Mouse (Mus musculus) right cerebral cortex, postnatal 10 days (tissue): ENCODE results near the gene Arl8a.
"Not testable (repeated sequence)": the region's sequence is repeated elsewhere in the genome, so short reads cannot be mapped to it uniquely, and the experiment has no call there.

Source experiments
- DNase-seq, 2 experiments: peaks; one replicate each; pipeline ENCODE4 v3.0.0; 2021; ENCODE audit warnings: low spot score in 2 of 2

The Arl8a gene

GRCm38 (mm10) chr1:135169556-135170224, 23.1 kb downstream of the Arl8a start:
- DNase-seq = no peak

- no peak for DNase-seq
These were observed 23.7 kb downstream of the Arl8a start for GRCm38 (mm10) chr1:135170299-135170698.

GRCm38 (mm10) chr1:135171202-135171601, 24.6 kb downstream of the Arl8a start:
- DNase-seq = no peak

DNA sequence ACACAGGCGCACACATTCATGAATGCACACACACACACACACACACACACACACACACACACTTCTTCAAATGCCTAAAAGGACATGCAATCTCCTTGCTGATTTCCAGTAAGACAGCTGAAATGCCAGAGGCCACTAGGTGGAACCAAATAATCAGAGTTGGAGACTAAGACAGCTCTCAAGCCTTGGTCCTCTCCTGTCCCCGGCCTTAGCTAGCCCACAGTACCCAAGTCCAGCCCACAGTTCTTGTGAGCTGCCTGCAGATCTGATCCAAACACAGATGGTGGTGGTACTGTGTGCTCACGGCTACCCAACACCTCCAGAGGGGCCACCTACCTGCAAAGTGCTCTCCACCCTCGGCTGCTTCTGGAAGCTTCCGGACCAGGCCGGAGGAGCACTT, 25.4 kb downstream of the Arl8a start:
- DNase-seq = peak; percentile 81 to 83

- no peak for DNase-seq
These were observed 26.7 kb downstream of the Arl8a start for GRCm38 (mm10) chr1:135173311-135173710.

GRCm38 (mm10) chr1:135175176-135175575, 28.6 kb downstream of the Arl8a start:
- DNase-seq = no peak

GRCm38 (mm10) chr1:135177724-135178123, 31.1 kb downstream of the Arl8a start:
- DNase-seq = no peak

DNA sequence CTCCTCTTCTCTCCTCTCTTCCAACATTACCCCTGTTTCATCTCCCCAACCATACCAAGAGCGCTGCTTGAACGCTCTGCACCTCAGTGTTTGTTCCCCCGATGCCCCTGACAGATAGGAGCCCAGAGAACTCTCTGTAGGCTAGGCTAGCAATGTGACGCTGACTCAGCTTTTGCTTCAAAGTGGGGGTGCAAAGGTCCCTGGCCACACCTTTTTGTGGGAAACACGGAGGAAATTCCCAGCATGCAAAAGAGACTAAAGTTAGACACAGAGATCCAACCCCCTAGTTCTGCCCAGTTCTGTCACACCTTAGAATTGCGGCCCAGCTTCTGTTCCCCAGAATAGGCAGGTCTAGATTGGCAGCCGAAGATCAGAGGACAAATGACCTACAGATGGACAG, 32.2 kb downstream of the Arl8a start:
- DNase-seq = no peak

GRCm38 (mm10) chr1:135180830-135181229, 34.2 kb downstream of the Arl8a start:
- no peak for DNase-seq

DNA sequence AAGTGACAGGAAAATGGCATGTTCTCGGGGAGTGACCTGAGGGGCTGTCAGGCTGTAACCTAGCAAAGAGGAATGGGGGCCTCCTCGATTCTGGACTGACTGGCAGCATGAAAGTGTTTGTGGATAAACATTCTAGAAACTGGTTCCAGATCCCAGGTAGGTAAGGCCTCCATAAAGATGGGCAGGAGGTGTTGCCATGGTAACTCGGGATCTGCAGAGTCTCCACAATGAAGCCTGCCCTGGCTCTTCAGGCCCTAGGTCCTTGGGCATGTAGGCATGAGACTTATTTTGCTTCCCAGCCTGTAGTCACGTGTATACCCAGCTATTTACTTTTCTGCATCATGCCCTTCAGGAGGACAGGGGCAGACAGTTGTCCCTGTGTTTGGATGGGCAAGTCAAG, 34.7 kb downstream of the Arl8a start:
- no peak for DNase-seq

DNA sequence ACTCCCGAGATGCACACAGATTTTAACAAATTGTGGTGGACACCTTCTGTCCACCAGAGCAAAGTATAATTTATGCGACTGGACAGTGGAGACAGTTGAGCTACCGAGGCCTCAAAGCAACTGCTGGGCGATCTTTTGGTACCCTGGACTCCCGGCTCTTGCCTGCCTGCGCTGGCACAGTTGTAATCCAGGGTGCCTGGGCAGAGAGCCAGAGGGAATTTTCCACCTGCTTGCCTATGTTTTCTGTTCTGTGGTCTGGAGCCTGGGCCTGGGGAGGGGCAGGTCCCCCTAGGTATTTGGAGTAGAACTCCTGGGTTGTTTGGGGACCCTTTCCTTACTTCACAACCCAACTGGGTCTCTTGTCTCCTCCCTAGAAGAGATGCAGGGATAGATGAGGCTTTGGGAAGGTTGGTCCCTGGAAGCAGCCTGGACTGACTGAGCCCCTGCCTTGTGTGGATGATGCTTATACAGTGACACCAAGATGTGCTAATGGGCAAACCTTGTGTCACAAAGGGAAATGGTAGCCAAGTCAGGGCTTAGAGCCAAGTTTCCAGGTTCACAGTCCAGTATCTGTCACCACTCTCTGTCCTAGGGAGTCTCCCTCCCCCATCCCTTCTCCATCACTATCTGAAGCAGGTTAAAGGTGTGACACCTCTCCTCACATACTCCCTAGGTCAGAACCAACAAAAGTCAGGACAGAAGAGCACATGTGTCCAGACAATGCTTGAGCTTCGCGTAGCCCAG, 35.4 kb downstream of the Arl8a start:
- DNase-seq = no peak

- no peak for DNase-seq
These were observed 36.4 kb downstream of the Arl8a start for GRCm38 (mm10) chr1:135182975-135183374.

- DNase-seq = no peak
These were observed 36.8 kb downstream of the Arl8a start for GRCm38 (mm10) chr1:135183448-135183847.

DNA sequence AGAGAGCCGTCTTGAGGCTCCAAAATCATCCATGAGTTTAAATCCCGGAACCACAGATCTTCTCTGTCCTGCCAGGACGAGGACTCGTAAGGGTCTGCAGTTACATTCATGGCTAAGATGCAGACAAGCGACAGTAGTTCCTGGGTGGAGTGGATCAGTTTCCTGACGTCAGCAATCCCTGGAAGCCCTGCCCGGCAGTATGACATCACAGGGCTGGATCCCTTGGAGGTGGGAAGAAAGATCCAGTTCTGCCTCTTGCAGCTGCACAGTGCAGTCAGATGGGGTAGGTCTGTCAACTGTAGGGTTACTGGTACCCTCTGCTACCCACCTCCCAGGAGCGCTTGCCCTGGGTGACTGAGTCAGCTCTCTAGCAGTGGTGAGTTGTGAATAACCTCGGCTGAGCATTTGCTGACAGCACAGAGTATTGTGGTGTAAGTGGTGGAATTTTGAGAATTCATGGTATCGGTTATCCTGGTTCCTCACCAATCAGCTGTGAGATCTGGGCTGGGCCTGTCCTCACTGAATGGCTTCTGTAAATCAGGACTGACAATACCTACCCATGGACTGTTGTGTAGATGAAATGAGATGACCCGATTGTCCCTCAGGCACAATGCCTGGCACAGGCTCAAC, 37.4 kb downstream of the Arl8a start:
- DNase-seq = no peak

GRCm38 (mm10) chr1:135185936-135186335, 39.3 kb downstream of the Arl8a start:
- no peak for DNase-seq

GRCm38 (mm10) chr1:135186427-135186826, 39.8 kb downstream of the Arl8a start:
- DNase-seq = peak in 1 of 2 experiments; percentile 44

DNA sequence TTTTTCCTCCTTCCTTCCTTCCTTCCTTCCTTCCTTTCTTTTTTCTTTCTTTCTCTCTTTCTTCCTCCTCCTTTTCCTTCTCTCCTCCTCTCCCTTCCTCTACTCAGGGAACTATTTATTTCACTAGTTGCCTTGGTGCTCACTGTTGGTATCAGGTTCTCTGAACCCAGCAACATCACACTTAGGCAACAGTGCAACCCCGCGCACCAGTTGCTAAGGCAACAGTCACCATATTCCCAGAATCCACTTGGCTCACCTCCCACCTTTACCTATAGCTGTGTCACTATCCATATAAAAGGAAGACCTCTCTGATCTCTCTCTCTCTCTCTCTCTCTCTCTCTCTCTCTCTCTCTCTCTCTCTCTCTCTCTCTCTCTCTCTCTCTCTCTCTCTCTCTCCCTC, 40.4 kb downstream of the Arl8a start:
- not testable (repeated sequence) for DNase-seq

DNA sequence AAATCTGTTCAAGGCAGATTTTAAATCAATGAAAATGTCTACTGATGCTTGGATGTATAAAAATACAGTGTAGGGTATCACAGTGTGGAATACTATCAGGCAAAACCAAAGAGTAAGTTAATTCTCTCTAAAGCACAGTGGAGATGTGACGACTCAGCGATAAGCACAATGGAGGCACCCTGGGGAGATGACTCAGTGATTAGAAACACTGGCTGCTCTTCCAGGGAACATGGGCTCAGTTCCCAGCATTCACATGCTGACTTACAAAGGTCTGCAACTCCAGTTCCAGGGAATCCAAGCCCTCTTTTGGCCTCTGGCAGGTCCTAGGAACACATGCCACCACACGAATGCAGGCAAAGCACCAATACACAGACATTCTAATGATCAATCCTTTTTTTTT, 41.6 kb downstream of the Arl8a start:
- DNase-seq = no peak

DNA sequence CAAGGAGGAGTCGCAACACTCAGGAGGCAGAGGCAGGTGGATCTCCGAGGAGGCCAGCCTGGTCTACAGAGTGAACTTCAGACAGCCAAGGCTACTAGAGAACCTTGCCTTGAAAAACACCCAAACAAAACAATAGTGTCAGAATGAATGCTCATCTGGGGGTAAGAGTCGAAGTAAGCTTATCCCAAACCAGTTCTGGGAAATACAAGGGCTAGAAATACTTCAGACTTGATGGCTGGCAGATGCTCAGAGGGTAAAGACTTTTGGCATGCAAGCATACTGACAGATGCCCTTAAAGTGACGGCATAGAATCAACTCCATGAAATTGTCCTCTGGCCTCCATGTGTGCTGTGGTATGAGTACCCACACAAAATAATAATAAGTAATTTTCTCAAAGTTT, 42.6 kb downstream of the Arl8a start:
- DNase-seq = no peak

GRCm38 (mm10) chr1:135194335-135194734, 47.7 kb downstream of the Arl8a start:
- not testable (repeated sequence) for DNase-seq

DNA sequence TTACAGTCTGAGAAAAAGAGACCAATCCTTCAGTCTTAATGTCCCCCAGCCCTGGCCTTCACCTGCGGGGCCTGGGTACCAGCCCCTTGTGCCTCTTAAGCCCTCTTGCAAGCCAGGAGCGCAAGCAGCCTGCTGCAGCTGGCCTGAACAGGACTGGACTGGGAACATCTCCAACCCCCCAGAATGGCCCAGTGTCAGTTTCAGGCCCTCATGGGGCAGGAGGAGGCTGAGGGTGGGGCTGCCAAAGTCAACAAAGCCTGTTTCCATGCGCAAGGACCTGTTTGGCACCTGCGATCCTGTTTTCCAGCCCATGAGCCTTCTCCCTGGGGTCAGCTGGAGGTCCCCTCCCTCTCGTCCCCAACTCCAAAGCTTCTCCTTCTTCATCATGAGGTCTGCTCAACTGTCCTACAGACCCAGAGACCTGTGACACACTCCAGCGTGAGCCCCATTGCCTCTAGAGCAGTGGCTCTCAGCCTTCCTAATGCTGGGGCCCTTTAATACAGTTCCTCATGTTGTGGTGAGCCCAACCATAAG, 49.4 kb downstream of the Arl8a start:
- DNase-seq = no peak

DNA sequence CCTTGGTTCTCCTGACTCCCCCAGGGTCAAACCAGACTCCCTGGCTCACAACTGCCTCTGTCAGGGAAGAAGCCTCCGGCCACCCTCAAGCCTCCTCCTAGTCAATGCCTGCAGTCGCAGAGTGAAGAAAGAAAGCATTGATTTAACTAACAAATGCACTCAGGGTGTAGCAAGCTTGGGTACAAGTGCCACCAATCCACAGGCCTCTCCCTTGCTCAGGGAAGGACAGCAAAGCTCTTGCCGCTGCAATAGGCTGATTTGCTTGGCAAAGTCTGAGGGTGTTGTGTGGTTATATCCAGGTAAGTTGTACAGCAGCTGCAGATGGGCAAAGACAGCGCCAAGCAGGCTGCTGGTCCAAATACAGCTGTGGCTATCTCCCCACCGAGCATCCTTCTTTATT, 51.8 kb downstream of the Arl8a start:
- no peak for DNase-seq
